Mouse (Mus musculus) Patski (cell line): ENCODE results near the gene Gm9964. TPM values are rescaled to one million over a fixed set of nuclear protein-coding genes. Genes with fewer than 3 reads are reported as not detected.

Experiments used
- ATAC-seq: fragments of 100-300 bp; one replicate; pipeline ENCODE4 v1.8.0; 2021
- CTCF ChIA-PET: fragments of 350-600 bp; sonication (Branson Sonifier 250); formaldehyde crosslinking; loops from one replicate; lab custom pipeline; 2022; ENCODE audit warnings: inconsistent platforms; lab: Charles Lee
- POLR2A ChIA-PET: fragments of 350-600 bp; sonication (Branson Sonifier 250); formaldehyde crosslinking; loops from one replicate; lab custom pipeline; 2022; ENCODE audit warnings: antibody characterized with exemption, inconsistent platforms; lab: Charles Lee
- DNase-seq: peaks from one replicate; pipeline ENCODE4 v3.0.0-alpha.2; 2011; ENCODE audit warnings: low read depth, low spot score
- H3K27me3 ChIP-seq: fragments of 371-371 bp; one replicate; pipeline ENCODE4 v1.5.1; 2021
- CTCF ChIP-seq: fragments of 100-300 bp; IDR thresholded peaks from one replicate; pipeline ENCODE4 v1.5.1; 2021
- in situ Hi-C: fragments of 300-500 bp; cut with MboI; formaldehyde crosslinking; loops from 3 replicates; pipeline ENCODE4 v1.11.1; 2018; ENCODE audit warnings: low pct_unique_long_range_greater_than_20kb, mixed read lengths
- polyA plus RNA-seq: library from polyadenylated mRNA; unstranded; gene quantifications from one replicate; pipeline ENCODE4 v1.2.3, GENCODE M21; 2021

The Gm9964 gene
- polyA plus RNA-seq, 1 experiment from 2014 or later = not detected

DNA sequence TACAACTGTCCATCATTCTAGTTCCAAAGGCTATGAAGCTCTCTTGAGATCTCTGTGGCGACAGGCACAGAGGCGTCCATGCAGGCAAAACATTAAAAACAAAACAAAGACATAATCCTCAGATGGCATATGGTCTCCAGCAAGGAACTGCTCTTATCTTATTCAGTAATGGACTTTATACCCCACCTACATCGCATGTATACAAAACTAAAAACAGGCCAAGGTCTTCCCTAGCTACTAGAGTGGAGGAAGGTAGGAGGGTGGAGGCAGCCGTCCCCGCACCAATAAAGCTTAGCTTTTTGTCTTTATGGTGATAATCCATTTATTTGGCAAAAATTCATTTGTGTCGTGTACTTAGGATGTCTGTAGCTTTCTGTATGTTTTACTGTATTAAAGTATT lies 6.4 kb upstream of the Gm9964 start:
- ChIA-PET POLR2A (interaction anchor here (0.6 kb wide), 2 partner anchors 255 to 319 kb away, joined by 3 to 4 read pairs; partner anchors contain the start of gene Lgals9), CTCF (interaction anchor here (0.8 to 1.8 kb wide), 4 partner anchors 11 to 95 kb away, joined by 3 to 5 read pairs (median 4); no protein-coding TSS in a partner anchor)
- TF ChIP-seq CTCF = no peak
- in situ Hi-C loops = no loop called here
- no peaks in the 10 kb centered on the region for H3K27me3 ChIP-seq
- DNase-seq (no peak), ATAC-seq (no peak)

DNA sequence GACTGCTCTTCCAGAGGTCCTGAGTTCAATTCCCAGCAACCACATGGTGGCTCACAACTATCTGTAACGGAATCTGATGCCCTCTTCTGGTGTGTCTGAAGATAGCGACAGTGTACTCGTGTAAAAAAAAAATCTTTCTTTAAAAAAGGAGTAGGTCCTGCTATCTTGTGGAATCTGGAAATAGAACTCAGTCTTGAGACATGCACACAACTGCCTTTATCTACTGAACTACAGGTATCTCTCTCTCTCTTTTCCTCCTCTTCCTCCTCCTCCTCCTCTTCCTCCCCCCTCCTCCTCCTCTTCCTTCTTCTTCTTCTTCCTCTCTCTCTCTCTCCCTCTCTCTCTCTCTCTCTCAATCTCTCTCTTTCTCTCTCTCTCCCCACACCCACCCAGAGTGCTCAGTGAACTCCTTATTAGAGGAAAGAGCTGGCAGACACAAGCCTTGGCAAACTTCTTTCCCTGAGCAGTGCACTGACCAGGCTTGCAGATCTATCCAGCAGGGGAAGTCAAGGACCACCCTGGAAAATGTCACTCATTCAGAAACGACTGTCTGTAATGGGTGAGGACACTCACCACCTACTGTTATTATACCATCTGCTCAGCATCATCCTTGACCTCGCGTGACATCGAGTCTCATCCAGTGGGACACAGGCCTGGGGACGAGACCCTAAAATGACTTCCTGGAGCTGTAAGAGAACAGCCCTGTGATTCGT lies 3.2 kb upstream of the Gm9964 start:
- POLR2A ChIA-PET = interaction anchor here (0.6 to 0.7 kb wide), 2 partner anchors 116 to 1709 kb away, joined by 3 read pairs; no protein-coding TSS in a partner anchor
- CTCF ChIA-PET = interaction anchor here (0.6 kb wide), 1 partner anchor 93 kb away, joined by 3 read pairs; no protein-coding TSS in a partner anchor
- H3K27me3 ChIP-seq = no peaks in the 10 kb centered on the region
- no peak for TF ChIP-seq CTCF
- no peak for ATAC-seq
- in situ Hi-C loops = loop anchor here (5.0 kb wide), 1 partner anchor 97 kb away; no protein-coding TSS in a partner anchor
- no peak for DNase-seq

DNA sequence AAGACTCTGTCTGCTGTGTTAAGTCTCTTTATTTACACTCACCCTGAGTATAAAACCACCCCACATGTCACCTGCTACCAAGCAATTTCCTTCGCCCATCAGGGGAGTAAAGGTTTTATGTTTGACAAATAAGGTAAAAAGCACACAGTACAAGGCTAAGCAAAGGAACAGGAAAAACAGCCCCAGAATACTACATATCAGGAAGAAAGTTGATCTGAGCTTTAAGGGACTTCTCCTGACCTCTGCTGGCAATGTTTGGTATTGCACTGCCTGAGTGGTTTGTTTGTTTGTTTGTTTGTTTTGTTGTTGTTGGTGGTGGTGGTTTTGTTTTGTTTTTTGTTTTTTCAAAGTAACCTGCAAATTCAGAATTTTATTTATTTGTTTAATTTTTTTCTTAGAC lies 539 bp downstream of the Gm9964 start:
- DNase-seq = no peak
- peak; percentile 83 for TF ChIP-seq CTCF
- in situ Hi-C loops = loop anchor here (5.0 kb wide), 1 partner anchor 101 kb away; no protein-coding TSS in a partner anchor
- POLR2A ChIA-PET = interaction anchor here (0.9 kb wide), 1 partner anchor 10 kb away, joined by 3 read pairs; no protein-coding TSS in a partner anchor
- CTCF ChIA-PET = interaction anchor here (0.8 to 4.1 kb wide), 14 partner anchors 10 to 275 kb away, joined by 3 to 25 read pairs (median 4); no protein-coding TSS in a partner anchor
- H3K27me3 ChIP-seq = no peaks in the 10 kb centered on the region
- ATAC-seq = no peak

DNA sequence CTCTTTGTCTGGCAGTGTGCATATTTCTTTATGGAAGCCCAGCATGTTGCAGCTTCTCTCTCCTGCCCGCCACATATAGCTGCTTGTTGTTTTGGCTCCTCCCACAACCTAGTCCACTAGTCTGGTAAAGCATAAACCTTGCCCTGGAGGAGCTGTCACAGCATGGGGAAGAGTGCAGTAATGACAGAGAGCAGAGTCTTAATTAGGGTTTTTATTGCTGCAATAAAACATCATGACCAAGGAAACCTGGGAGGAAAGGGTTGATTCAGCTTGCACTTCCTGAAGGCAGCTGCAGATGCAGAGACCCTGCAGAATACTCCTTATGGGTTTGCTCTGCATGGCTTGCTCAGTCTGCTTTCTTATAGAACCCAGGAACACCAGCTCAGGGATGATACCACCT lies 2.7 kb downstream of the Gm9964 start:
- TF ChIP-seq CTCF = no peak
- no peaks in the 10 kb centered on the region for H3K27me3 ChIP-seq
- DNase-seq (no peak), ATAC-seq (no peak)
- ChIA-PET POLR2A (no interaction called here), CTCF (interaction anchor here (0.9 kb wide), 1 partner anchor 69 kb away, joined by 3 read pairs; no protein-coding TSS in a partner anchor)
- in situ Hi-C loops = loop anchor here (5.0 kb wide), 3 partner anchors 72 to 332 kb away; no protein-coding TSS in a partner anchor

DNA sequence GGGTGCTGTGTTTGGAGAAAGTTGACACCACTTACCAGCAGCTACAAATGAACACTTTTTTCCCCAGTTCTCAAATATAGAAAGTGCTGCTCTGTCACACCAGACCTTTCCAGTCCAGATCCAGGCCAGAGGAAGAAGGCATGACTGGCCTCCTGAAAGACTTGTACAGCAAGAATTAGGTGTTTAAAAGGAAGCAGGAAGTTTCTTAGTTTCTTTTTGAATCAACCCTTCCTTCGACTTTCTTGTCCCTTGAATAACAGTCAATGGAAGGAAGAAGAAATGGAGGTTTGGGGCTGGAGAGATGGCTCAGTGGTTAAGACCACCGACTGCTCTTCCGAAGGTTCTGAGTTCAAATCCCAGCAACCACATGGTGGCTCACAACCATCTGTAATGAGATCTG lies 3.7 kb downstream of the Gm9964 start:
- no peaks in the 10 kb centered on the region for H3K27me3 ChIP-seq
- no peak for TF ChIP-seq CTCF
- CTCF ChIA-PET = no interaction called here
- no peak for DNase-seq
- POLR2A ChIA-PET = interaction anchor here (1.8 kb wide), 1 partner anchor 64 kb away, joined by 4 read pairs; no protein-coding TSS in a partner anchor
- no peak for ATAC-seq
- in situ Hi-C loops = loop anchor here (5.0 kb wide), 3 partner anchors 71 to 331 kb away; no protein-coding TSS in a partner anchor

DNA sequence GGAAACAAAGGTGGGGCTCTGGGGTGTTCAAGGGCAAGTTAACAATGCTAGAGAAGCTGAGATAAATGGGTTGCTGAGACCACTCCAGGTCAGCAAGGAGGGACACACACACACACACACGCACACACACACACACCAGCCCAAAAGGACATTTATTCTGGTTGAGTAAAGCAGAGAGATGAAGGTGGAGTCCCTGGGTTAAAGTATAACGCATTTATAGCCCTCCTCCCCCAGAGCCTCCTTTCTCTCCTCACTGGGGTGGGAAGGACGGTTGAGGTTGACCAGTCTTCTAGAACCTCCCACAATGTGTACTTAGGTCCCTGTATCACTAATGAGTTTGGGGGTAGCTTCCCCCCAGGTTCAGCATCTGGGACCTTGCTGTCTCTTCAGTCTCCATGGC lies 4.6 kb downstream of the Gm9964 start:
- TF ChIP-seq CTCF = no peak
- in situ Hi-C loops = loop anchor here (5.0 kb wide), 3 partner anchors 70 to 330 kb away; no protein-coding TSS in a partner anchor
- ATAC-seq (no peak), DNase-seq (peak; percentile 39)
- ChIA-PET POLR2A (interaction anchor here (0.7 to 1.8 kb wide), 3 partner anchors 15 to 63 kb away, joined by 3 to 6 read pairs (median 4); partner anchors contain the start of gene Wsb1), CTCF (interaction anchor here (0.9 to 1.2 kb wide), 3 partner anchors 30 to 180 kb away, joined by 3 to 4 read pairs (median 4); no protein-coding TSS in a partner anchor)
- no peaks in the 10 kb centered on the region for H3K27me3 ChIP-seq

DNA sequence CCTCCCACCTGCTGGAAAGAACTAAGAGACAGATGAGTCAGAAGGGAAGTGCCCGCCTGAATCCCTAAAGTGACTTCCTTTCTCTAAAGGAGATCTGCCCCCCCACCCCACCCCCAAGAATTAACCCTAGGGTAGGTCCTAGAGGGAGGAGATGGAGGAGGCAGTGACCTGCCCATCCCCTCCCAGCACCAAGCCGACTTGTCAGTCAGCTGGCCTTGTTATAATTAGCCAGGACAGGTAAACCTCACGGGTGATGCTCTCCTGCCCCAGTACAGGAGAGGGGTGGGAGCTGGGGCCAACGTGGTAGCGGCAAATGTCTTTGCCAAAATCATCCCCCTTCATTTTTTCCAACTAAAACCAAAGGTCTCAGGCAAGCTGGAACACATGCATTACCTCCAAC lies 5.1 kb downstream of the Gm9964 start:
- no peaks in the 10 kb centered on the region for H3K27me3 ChIP-seq
- no peak for DNase-seq
- ChIA-PET CTCF (interaction anchor here (1.1 to 3.9 kb wide), 4 partner anchors 30 to 68 kb away, joined by 3 to 24 read pairs (median 4); no protein-coding TSS in a partner anchor), POLR2A (interaction anchor here (1.7 kb wide), 1 partner anchor 37 kb away, joined by 6 read pairs; the partner anchor contains the start of gene Wsb1)
- in situ Hi-C loops = loop anchor here (5.0 kb wide), 3 partner anchors 69 to 329 kb away; no protein-coding TSS in a partner anchor
- TF ChIP-seq CTCF = no peak
- ATAC-seq = no peak

DNA sequence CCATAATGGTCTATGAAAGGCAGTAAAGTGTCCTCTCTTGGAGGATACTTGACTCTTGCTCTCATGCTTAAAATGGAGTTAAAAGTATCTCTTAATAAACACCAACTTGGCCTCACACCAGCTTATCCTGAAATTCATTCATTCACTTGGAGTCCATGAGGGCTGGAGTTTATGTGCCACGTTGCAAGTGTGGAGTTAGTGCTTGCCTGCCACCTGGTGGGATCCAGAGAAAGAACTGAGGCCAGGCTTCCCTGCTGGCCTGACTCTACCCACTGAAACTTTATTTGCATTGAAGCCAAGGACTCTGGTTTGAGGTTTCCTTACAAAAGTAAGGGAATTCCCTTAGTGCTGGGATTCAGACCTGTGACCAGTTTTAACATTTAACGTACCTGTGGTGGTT lies 6.2 kb downstream of the Gm9964 start:
- peak; percentile 34 for DNase-seq
- POLR2A ChIA-PET = interaction anchor here (1.2 to 2.1 kb wide), 3 partner anchors 36 to 226 kb away, joined by 3 to 6 read pairs (median 5); partner anchors contain the start of gene Wsb1
- in situ Hi-C loops = loop anchor here (5.0 kb wide), 3 partner anchors 68 to 328 kb away; no protein-coding TSS in a partner anchor
- TF ChIP-seq CTCF = peak; percentile 88
- CTCF ChIA-PET = interaction anchor here (0.7 to 3.9 kb wide), 6 partner anchors 9 to 76 kb away, joined by 3 to 24 read pairs (median 3); no protein-coding TSS in a partner anchor
- H3K27me3 ChIP-seq = no peaks in the 10 kb centered on the region
- ATAC-seq = no peak

DNA sequence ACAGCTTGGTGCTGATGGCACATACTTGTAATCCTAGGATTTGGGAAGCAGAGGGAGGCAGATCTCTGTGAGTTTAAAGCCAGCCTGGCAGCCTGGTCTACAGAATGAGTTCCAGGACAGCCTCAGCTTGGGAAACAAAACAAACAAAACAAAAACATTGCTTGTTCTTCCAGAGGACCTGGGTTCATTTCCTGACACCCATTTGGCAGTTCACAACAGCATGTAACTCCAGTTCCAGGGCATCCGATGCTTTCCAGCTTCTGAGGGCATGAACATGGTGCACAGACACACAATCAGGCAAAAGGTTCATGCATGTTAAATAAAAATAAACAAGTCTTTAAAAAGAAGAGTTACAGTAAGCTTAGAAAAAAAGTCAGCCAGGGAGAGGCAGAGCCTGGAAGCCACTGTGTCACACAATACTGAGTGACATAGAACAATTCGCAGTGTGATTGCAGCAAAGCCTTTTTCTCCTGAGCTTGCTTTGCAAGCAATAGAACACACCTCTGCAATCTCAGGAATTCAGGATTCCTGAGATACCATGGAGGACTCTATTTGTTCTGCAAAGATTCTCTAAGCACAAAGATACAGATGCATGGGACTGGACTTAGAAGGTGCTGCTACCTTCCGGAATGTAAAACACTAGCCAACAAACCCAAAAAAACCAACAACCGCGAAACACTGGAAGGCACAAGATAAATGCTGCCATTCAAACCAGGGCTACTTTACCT lies 7.6 kb downstream of the Gm9964 start:
- ChIA-PET POLR2A (interaction anchor here (1.0 to 2.1 kb wide), 3 partner anchors 38 to 224 kb away, joined by 3 to 8 read pairs (median 5); no protein-coding TSS in a partner anchor), CTCF (interaction anchor here (1.2 to 3.9 kb wide), 5 partner anchors 43 to 65 kb away, joined by 3 to 24 read pairs (median 5); no protein-coding TSS in a partner anchor)
- DNase-seq (no peak), ATAC-seq (no peak)
- no peak for TF ChIP-seq CTCF
- in situ Hi-C loops = no loop called here
- no peaks in the 10 kb centered on the region for H3K27me3 ChIP-seq
